Mouse (Mus musculus): ENCODE results near the gene Vezt.

Vezt gene

DNA sequence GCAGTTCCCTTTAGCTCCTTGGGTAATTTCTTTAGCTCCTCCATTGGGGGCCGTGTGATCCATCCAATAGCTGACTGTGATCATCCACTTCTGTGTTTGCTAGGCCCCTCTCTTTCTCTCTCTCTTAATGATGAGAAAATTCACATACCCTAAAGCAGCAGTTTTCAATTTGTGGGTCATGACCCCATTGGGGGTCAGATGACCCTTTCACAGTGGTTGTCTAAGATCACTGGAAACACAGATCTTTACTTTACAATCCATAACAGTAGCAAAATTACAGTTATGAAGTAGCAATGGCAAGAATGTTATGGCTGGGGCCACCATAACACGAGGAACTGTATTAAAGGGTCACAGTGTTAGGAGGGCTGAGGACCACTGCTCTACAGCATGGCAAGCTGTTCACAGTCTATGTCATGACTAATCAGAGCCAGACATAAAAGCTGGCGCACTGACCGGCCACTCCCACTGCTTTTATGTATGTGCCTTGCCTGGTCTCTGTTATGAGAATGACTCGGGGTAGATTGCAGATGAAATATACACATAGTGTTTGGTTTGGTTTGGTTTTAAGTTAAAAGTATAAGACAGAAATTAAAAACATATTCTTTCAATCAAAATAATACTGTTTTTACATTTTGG is 125.7 kb downstream of the Vezt start:
- DNase-seq: no peak

DNA sequence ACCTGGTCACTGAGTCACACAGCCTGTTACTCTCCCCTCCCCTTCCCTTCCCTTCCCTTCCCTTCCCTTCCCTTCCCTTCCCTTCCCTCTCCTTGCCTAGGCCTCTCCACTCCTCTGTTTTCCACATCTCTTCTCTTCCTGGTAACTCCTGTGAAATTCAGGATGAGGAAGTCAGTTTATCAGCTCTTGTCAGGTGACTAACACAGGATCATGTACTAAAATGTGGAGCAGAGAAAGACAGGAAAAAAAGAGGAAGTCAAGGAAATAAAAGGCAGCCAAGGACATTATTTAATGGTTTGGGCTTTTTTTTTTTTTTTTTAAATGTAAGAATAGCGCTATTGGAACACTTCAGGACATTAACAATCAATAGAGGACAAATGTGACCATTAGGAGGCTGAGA is 126.6 kb downstream of the Vezt start:
- no peak for DNase-seq

DNA sequence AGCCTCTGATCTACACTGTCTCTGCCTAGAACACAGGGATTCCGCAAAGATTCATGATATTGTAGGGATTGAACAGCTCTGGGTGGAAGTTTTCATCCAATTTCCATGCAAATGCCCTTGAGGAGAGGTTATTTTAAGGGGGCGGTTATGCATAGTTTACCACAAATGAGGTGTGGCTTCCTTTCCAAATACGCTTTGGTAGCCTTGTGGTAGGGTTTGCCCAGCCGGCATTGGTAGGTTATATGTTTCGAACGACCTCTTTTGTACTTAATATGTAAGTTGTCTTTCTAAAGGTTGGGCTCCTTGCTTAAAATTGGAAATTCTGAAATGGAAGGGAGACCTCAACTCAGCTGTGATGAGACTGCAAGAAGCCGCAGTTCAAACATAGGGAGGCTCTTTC is 127.1 kb downstream of the Vezt start:
- no peak for DNase-seq

DNA sequence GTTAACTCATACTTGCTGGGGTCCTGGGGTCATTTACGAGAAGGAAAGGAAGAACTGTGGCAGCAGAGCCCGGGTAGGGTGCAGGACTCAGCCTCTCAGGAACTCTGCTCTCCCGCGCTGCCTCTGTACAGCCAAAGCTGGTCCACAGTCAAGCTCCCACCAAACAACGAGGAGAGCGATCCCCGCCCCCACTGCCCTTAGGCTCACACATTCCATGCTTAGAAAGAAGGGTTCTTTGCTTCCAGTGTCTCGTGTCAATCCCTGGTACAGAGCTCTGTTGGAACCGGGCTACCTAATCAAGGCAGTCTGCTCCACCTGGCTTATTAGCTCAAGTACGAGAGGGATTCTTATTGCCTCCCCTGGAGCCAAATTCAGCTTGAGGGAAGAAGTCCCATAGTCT is 128.2 kb downstream of the Vezt start:
- DNase-seq: no peak

DNA sequence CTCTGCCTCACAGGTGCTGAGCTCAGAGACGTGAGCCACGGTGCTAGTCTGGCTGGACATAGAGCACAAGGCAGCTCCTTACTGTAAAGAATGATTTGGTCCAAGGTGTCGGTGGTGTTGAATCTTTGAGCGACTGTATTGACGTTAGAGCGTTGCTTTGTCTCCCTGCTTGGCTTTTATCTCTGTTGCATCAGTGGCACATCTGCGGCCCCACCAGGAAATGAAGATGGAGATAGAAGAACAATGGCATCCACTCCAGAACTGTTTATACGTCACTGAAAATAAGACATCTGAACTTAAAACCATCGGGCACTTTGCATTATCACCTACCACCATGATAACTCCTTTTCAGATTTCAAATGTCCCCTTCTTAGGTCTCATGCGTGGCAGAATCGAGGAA is 135.7 kb downstream of the Vezt start:
- no peak for DNase-seq

DNA sequence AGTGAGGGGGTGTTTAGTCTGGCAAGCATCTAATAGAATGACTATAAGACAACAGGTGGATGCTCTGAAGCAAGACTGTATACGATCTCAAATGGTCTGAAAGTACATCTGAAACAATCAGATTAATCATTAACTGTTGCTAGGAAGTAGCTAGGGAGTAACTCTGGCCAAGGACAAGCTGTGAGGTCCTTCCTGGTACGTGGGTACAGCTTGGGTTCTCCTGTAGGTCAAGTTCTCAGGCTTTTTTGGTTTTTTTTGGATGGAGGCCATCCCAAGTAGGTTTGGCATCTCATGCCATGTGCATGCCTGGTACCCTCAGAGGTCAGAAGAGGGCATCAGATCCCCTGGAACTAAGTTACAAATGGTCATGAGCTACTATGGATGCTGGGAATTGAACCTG is 136.3 kb downstream of the Vezt start:
- no peak for DNase-seq

DNA sequence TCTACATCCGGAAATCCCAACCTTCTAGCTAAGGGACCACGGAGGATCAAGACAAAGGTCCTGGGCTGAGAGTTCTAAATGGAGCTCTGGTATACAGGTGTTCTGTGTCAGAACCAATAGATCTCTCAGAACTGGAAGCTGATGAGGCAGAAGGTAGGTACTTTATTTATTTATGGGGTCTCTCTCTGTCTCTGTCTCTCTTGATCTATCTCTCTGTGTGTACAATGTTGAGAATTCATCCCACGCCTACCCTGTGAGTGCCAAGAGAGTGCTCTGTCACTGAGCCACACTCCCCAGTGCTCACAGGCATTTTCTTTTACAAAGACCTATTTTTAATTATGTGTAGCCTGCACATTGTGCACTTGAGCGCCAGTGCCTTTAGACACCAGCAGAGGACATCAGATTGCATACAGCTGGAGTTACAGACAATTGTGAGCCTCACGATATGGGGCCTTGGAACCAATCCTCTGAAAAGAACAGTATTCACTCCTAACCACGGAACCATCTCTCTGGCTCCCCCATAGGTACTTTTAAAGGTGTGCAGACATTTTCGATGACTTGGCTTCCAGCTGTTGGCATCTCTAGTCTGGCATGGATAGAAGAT is 138.5 kb downstream of the Vezt start, which contains the start of gene Metap2:
Metap2 (minus strand) TSS at position 51 of the 604 bp plus-strand sequence.
- no peak for DNase-seq

DNA sequence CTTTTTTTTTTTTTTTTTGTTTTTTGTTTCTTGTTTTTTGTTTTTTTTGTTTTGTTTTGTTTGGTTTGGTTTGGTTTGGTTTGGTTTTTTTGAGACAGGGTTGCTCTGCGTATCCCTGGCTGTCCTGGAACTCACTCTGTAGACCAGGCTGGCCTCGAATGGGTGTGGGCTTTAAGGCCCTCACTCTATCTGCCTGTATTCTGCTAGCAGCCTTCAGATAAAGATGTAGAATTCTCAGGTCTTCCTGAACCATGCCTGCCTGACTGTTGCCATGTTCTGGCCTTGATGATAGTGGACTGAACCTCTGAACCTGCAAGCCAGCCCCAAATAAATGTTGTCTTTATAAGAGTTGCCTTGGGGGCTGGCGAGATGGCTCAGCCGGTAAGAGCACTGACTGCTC is 143.1 kb downstream of the Vezt start:
- no peak for DNase-seq

DNA sequence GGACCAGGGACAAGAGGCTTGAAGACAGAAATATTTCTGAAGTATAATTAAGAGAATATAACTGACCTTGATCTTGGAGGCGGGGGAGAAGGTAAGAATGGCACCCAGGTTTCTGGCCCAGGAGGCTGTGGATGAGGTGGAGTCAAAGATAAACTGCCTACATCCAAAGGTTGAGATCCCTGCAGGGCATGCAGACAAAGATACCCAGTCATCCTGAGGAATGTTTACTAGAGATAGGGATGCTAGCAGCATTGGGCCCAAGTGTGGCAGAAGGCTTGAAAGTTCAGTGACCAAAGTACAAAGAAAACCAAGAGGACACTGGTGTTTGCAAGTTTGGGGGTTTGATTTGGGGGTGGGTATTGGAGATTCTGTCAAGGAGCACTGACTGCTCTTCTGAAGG is 144.6 kb downstream of the Vezt start:
- no peak for DNase-seq

DNA sequence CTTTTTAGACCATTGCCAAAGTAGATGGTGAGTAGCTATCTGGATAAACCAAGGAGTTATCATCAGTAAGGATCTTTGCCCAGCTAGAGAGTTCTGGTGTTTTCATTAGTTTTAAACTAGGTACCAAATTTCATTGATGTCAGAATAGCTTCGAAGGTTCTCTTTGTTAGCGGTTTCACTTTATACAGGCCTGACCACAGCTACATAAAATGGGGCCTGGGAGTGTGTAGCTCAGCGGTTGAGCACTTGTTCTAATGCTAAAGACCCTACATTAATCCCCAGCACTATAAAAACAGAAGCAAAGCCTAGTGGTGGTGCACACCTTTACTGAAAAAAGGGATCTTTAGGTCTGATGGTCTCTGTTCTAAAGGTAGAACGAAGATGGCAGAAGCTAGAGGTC is 145.1 kb downstream of the Vezt start:
- no peak for DNase-seq

DNA sequence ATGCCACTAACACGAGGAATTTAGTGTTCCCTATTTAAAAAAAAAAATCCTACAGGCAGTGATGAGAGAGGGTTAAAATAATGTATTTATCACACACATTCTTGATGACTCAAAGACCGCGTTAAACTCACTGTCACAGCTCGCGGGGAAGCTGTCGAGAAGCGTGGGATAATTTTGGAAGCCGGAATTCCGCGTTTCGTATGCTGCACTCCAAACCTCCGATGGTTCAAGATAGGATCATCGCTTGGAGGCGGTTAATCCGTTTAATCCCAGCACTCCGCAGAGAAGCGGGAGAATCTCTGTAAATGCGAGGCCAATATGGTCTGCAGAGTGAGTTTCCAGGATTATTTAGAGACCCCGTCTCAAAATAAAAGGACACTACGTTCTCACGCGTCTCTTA is 145.6 kb downstream of the Vezt start:
- DNase-seq: no peak

DNA sequence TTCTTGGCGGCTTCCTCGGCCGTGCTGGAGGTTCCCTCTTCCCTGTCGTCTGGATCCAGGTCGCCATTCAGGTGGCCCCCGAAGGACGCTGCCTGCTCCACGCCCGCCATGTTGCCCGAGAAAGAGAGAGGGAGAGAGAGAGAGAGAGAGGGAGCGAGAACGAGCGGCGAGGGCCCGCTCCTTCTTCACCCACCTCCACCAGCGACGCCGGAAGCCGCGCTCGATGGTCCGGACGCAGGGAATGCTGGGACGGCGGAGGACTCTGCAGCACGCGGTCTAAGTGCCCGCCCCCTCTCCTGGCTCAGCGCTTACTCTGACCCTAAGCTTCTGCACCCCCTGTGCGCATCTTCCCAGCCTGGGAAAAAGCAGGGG is 146.1 kb downstream of the Vezt start:
- DNase-seq: peak; percentile 88

All from cerebellum, adult 9-11 months (tissue).